Mouse (Mus musculus): Measurements from ENCODE around the gene Dnah2.

Dnah2 gene

GRCm38 (mm10) chr11:69528031-69528390 lies 20.9 kb downstream of the Dnah2 start:
- DNase-seq (ENCODE audit: low read depth) = no peak

DNA sequence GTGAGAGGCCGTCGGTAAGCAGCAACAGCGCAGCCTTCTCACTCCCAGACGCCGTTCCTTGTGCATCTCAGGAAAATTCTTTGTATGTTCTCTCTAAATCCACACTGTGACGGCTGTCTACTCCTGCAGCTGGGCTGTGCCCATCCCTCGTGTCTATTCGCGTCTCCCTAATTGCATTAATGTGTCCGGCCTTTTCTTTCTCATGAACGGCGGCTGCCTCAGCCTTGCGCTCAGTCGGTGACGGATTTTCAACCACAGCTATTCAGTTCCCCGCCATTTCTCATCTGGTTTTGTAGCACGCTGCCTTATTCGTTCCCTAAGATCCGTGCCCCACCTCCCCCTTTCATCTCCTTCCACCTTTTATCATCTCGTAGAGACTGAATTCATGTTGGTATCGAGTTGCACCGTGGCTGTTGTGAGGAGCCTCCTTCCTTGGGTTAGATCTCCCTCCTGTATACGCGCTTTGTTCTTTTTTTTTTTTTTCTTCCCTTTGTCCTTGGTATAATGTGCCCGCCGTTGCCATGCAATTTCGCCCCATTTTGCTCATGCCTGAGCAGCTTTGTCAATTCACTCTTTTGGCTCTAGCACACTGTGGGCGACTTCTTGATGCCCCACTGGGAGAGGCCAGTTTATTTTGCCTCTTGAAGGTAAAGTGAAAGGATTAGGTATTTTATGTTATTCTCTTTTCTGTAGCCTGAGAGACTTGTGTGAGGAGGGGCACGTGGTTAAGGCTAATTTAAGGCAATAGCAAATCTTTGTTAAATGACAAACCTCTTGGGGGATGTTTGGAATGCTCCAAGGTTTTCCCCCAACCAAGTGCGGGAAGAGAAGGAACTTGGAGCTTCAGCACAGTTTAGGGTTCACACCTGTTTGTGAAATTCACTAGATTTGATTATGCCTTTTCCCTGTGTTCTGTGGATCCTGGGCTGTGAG lies 21.5 kb downstream of the Dnah2 start:
- no peak for DNase-seq (ENCODE audit: low read depth)

GRCm38 (mm10) chr11:69526631-69527030 lies 22.3 kb downstream of the Dnah2 start:
- DNase-seq (ENCODE audit: low read depth) = no peak

DNA sequence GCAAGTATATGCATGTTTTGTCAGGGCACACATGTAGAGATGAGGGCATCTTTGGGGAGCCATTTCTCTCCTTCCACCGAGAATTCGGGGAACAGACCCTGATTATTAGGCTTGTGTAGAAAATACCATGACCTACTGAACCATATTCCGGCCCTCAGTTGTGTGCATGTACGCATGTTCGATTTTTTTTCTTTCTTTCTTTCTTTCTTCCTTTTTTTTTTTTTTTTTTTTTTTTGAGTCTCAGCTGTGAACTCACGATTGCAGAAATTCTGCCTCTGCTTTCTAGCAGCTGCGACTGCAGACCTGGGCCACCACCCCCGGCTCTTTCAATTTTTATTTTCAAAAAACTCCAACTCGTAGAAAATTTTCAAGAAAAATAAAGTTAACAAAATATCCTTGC lies 23.2 kb downstream of the Dnah2 start:
- DNase-seq (ENCODE audit: low read depth) = no peak

- no peak for DNase-seq (ENCODE audit: low read depth)
Observed at GRCm38 (mm10) chr11:69523651-69524050, 25.3 kb downstream of the Dnah2 start.

DNA sequence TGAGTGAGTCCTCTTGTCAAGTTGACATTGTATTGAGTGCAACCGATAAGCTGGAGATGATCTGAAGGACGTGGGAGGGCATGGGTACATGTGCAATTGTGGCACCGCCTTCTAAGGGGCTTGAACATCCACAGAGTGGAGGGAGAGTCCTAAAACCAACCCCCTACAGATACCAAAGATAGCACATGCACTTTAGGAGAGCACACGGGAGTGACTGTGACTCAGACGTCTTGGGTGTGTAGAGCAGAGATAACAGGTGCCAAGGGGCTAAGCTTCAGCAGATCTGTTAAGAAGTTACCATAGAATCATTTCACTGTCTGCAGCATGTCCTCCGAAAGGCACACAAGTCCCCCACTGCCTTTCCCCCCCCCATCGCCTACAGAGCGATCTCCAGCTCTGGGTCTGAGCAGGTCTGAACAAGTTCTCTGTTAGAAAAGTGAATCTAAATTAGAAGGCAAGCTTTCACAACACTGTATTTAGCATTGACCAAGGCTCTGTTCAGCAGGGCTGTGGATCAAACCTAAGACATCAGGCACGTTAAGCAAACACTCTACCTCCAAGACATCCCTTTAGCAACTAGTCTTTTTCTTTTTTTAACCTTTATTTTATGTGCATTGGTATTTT lies 27.3 kb downstream of the Dnah2 start:
- no peak for DNase-seq (ENCODE audit: low read depth)

DNA sequence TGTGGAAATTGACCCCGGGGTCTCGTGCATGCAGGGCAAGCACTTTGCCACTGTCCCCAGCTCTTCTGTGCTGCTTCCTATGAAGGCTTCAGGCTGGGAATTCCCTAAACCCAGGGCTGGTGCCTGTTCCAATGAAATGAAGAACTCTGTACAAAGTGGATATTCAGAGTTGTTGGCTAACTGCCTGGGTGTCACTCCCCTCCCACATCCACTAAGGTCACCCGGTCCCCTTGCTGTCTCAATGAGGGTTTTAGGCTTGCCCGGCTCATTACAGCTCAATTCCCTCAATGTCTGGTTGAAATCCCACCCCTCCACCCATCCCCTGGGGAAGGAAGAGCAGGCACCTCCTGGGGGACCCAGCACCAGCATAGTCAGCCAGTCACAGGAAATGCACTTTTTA lies 28.9 kb downstream of the Dnah2 start:
- no peak for DNase-seq (ENCODE audit: low read depth)

GRCm38 (mm10) chr11:69516661-69517060 lies 32.2 kb downstream of the Dnah2 start:
- no peak for DNase-seq (ENCODE audit: low read depth)

DNA sequence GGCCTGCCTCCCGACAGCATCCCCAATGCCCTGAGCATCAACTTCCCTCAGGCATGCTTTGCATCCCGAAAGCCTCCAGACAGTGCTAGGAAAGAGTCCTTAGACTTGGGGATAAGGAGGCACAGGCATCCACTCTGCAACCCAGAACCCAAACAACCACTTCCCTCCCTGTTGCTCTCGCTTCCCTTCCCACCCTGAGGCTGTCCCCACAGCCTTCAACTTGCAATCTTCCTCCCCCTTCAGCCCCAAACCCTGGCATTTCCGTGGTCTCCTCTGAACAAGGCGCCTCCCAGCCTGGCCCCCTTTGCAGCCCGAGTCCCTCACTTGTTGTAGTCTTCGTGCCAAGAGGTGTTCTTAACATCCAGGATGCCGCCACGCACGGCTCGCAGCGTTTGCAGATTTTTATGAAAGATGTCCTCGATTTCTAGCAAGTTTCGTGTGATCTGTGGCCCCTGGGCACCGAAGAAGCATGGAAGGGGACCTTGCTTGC lies 32.7 kb downstream of the Dnah2 start:
- no peak for DNase-seq (ENCODE audit: low read depth)

DNA sequence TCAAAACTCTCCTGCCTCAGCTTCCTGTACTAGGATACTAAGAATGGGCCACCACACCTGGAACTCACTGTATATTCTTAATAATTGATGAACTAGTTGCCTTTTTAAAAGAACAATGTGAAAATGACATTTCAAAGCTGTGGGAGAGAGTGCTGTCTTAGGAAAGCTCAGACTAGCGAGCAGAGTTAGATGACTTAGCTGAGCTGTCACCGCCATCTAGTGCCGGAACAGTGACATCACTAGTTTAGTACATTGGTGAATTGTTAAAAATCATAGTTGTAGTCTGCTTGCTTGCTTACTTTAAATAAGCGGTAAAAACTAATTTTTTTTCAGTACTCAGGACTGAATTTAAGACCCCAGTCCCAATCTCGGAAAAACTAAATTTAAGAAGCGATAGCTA lies 35.1 kb downstream of the Dnah2 start:
- DNase-seq (ENCODE audit: low read depth) = peak; percentile 82

GRCm38 (mm10) chr11:69510796-69511496 lies 38.0 kb downstream of the Dnah2 start:
- no peak for DNase-seq (ENCODE audit: low read depth)

- no peak for DNase-seq (ENCODE audit: low read depth)
Observed at GRCm38 (mm10) chr11:69503863-69504280, 45.0 kb downstream of the Dnah2 start.

DNA sequence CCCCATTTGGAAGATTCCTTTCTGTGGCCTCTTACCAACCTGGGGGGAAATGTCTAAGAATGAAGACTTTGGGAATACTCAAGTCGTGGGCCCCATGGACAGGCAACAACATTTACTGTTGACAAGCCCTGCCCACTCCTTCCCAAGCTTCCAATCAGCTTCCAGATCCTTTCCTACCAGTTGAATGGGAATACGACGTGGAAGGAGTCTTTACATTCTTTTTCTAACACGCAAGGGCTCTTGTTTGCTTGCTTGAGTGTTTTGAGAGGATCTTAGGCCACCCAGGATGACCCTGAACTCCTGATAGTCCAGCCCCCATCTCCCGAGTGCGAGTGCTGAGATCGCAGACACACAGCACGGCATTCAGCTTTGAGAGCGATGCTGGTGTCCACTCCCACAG lies 47.4 kb downstream of the Dnah2 start:
- DNase-seq (ENCODE audit: low read depth) = no peak

DNA sequence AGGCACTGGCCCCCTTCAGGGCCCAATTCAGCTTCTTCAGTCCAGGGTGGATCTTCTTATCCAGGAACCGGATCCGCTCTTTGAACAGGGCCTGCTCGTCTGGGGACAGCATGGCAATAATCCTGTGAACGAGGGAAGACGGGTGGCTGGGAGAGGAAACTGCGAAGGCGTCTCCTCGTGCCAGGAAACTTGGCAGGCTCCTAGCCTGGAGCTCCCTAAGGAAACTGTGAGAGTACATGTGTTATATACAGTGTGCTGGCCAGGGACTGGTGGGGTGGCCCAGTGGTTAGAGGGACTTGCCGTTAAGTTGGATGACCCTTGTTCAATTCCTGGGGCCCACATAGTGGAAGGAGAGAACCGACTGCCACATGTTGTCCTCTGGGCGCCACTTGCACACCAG lies 49.8 kb downstream of the Dnah2 start:
- no peak for DNase-seq (ENCODE audit: low read depth)

GRCm38 (mm10) chr11:69491711-69492110 lies 57.2 kb downstream of the Dnah2 start:
- DNase-seq (ENCODE audit: low read depth) = peak; percentile 59

- no peak for DNase-seq (ENCODE audit: low read depth)
Observed at GRCm38 (mm10) chr11:69490898-69491297, 58.0 kb downstream of the Dnah2 start.

GRCm38 (mm10) chr11:69487474-69487873 lies 61.4 kb downstream of the Dnah2 start:
- DNase-seq (ENCODE audit: low read depth) = no peak

GRCm38 (mm10) chr11:69477645-69478044 lies 71.3 kb downstream of the Dnah2 start:
- DNase-seq (ENCODE audit: low read depth) = no peak

DNA sequence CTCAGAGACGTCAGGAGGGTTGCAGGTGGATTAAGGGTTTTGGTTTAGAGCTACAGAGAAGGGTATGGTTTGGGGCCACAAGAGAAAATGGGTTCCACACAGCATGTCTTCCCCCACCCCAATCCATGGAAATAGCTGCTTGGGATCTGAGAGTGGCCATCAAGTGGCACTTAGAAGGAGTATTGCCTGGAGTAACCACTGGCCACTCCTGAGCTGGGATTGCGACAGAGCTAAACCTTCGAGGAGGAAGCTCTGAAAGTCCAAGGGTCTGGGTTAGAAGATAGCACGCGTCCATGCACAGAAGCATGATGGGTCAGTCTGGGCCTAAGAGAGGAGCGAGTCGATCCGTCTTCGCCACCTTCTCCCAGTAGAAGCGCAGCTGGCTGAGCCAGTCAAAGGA lies 72.1 kb downstream of the Dnah2 start:
- DNase-seq (ENCODE audit: low read depth) = no peak

DNA sequence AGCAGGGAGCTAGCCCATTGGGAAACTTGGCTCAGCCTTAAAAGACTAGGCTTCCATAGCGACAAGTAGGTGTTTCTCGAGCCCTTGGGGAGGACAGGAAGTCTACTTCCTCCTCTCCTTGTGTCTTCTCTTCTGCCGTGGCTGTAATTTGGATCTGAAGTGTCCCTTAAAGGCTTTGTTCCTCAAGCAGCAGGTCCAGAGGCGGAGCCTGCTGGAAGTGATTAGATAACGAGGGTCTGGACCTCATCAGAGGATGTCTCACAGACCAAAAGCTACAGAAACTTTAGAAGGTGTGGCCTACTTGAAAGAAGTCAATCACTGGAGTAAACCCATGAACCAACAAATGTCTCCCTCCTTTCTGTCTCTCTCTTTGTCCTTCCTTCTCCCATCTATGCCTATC lies 74.2 kb downstream of the Dnah2 start:
- DNase-seq (ENCODE audit: low read depth) = no peak

GRCm38 (mm10) chr11:69472687-69473086 lies 76.2 kb downstream of the Dnah2 start:
- peak; percentile 39 for DNase-seq (ENCODE audit: low read depth)

GRCm38 (mm10) chr11:69471491-69471890 lies 77.4 kb downstream of the Dnah2 start:
- DNase-seq (ENCODE audit: low read depth) = no peak

DNA sequence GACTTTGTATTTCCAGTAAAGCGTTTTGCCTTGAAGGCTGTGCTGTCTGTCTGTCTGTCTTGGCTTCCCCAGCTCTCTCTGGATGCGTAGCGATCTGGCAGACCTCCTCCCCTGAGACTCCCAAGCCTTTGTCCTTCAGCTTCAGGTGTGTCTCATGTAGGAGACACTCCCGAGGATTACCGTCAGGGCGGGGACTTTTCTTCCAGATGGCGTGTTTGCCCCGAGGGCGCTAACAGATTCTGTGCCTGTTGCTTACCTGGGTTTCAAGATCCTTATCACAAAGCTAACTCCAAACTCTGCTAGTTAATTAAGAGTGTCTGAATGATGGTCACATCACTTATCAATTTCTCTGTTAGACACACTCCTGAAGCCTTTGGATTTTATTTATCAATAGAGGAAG lies 79.6 kb downstream of the Dnah2 start:
- no peak for DNase-seq (ENCODE audit: low read depth)
